Mouse (Mus musculus) spleen, postnatal 10 days (tissue): ENCODE results near the gene Esrrg.

Experiments
- DNase-seq, 2 experiments: peaks; one replicate each; pipeline ENCODE4 v3.0.0; 2021 to 2022; ENCODE audit warnings: low spot score in 2 of 2

Gene Esrrg

GRCm38 (mm10) chr1:187706046-187706445 is 97.5 kb downstream of the Esrrg start:
- no peak for DNase-seq

GRCm38 (mm10) chr1:187707176-187707575 is 98.6 kb downstream of the Esrrg start:
- no peak for DNase-seq

- no peak for DNase-seq
Measured at GRCm38 (mm10) chr1:187710434-187710948, 101.9 kb downstream of the Esrrg start.

- DNase-seq, result no peak
Measured at GRCm38 (mm10) chr1:187721035-187721434, 112.4 kb downstream of the Esrrg start.

GRCm38 (mm10) chr1:187722016-187722415 is 113.4 kb downstream of the Esrrg start:
- DNase-seq, result no peak

GRCm38 (mm10) chr1:187724651-187725050 is 116.1 kb downstream of the Esrrg start:
- DNase-seq, result no peak

- DNase-seq, result no peak
Measured at GRCm38 (mm10) chr1:187725351-187725750, 116.8 kb downstream of the Esrrg start.

GRCm38 (mm10) chr1:187731171-187731570 is 122.6 kb downstream of the Esrrg start:
- no peak for DNase-seq

GRCm38 (mm10) chr1:187736507-187736906 is 127.9 kb downstream of the Esrrg start:
- no peak for DNase-seq

GRCm38 (mm10) chr1:187737296-187737695 is 128.7 kb downstream of the Esrrg start:
- DNase-seq, result no peak

- no peak for DNase-seq
Measured at GRCm38 (mm10) chr1:187740531-187740930, 131.9 kb downstream of the Esrrg start.

- DNase-seq, result no peak
Measured at GRCm38 (mm10) chr1:187741306-187741705, 132.7 kb downstream of the Esrrg start.

- DNase-seq, result no peak
Measured at GRCm38 (mm10) chr1:187742071-187742470, 133.5 kb downstream of the Esrrg start.

GRCm38 (mm10) chr1:187749294-187749693 is 140.7 kb downstream of the Esrrg start:
- no peak for DNase-seq

GRCm38 (mm10) chr1:187749931-187750330 is 141.3 kb downstream of the Esrrg start:
- DNase-seq, result no peak

- no peak for DNase-seq
Measured at GRCm38 (mm10) chr1:187755528-187755927, 146.9 kb downstream of the Esrrg start.

GRCm38 (mm10) chr1:187757981-187758380 is 149.4 kb downstream of the Esrrg start:
- no peak for DNase-seq

GRCm38 (mm10) chr1:187758546-187758945 is 150.0 kb downstream of the Esrrg start:
- no peak for DNase-seq

- DNase-seq, result no peak
Measured at GRCm38 (mm10) chr1:187759536-187759935, 150.9 kb downstream of the Esrrg start.

- no peak for DNase-seq
Measured at GRCm38 (mm10) chr1:187762641-187763450, 154.3 kb downstream of the Esrrg start.

- DNase-seq, result no peak
Measured at GRCm38 (mm10) chr1:187763451-187763755, 154.8 kb downstream of the Esrrg start.

- no peak for DNase-seq
Measured at GRCm38 (mm10) chr1:187763821-187764220, 155.2 kb downstream of the Esrrg start.

- DNase-seq, result no peak
Measured at GRCm38 (mm10) chr1:187765577-187765976, 157.0 kb downstream of the Esrrg start.

GRCm38 (mm10) chr1:187767355-187767754 is 158.8 kb downstream of the Esrrg start:
- no peak for DNase-seq
